Mouse (Mus musculus) kidney, embryonic 14.5 days (tissue): ENCODE measurements at regions not wholly inside any gene's neighbourhood (a gene's known extent, or its start where the extent isn't known, plus 50 kb on each side); places are given as distances from the start of the nearest gene placed in this dataset.

Experiments
- ATAC-seq: fragments of 200-750 bp; cut with Nextera tagmentation; 2 replicates; pipeline ENCODE4 v1.8.0; 2017; ENCODE audit warnings: moderate number of reproducible peaks, mild to moderate bottlenecking, moderate TSS enrichment, moderate library complexity; ENCODE audit not compliant: low FRiP score, low TSS enrichment
- H3K27ac ChIP-seq: fragments of 300-500 bp; sonication (generic); 2 replicates; pipeline ENCODE4 v1.5.1; 2014; ENCODE audit warnings: low read depth, mild to moderate bottlenecking, low read length, moderate library complexity, mixed read lengths
- H3K27me3 ChIP-seq: fragments of 300-500 bp; sonication (generic); 2 replicates; pipeline ENCODE4 v1.6.1; 2014; ENCODE audit warnings: mild to moderate bottlenecking, low read length; ENCODE audit not compliant: control insufficient read depth, insufficient read depth
- H3K36me3 ChIP-seq: fragments of 300-500 bp; sonication (generic); 2 replicates; pipeline ENCODE4 v1.6.1; 2014; ENCODE audit warnings: low read length, mixed read lengths; ENCODE audit not compliant: control insufficient read depth, insufficient read depth
- H3K4me1 ChIP-seq: fragments of 300-500 bp; sonication (generic); 2 replicates; pipeline ENCODE4 v1.6.1; 2014; ENCODE audit warnings: low read length, mixed read lengths; ENCODE audit not compliant: control insufficient read depth, insufficient read depth
- H3K4me2 ChIP-seq: fragments of 300-500 bp; sonication (generic); replicated peaks from 2 replicates; pipeline ENCODE4 v1.6.1; 2014; ENCODE audit warnings: low read depth, mild to moderate bottlenecking, low read length
- H3K4me3 ChIP-seq: fragments of 300-500 bp; sonication (generic); 2 replicates; pipeline ENCODE4 v1.5.1; 2014; ENCODE audit warnings: mild to moderate bottlenecking, low read length
- H3K9ac ChIP-seq: fragments of 300-500 bp; sonication (generic); 2 replicates; pipeline ENCODE4 v1.6.1; 2014; ENCODE audit warnings: low read depth, mild to moderate bottlenecking, low read length, moderate library complexity
- H3K9me3 ChIP-seq: fragments of 300-500 bp; sonication (generic); 2 replicates; pipeline ENCODE4 v1.6.1; 2016; ENCODE audit warnings: low read length; ENCODE audit not compliant: control insufficient read depth
- WGBS: fragments of 180-500 bp; shearing (Covaris S2); extraction: QIAGEN DNeasy Blood & Tissue Kit; methylation state at CpG from one replicate; pipeline ENCODE4 v1.1.7; 2014; 5-methylcytosine and 5-hydroxymethylcytosine counted together

DNA sequence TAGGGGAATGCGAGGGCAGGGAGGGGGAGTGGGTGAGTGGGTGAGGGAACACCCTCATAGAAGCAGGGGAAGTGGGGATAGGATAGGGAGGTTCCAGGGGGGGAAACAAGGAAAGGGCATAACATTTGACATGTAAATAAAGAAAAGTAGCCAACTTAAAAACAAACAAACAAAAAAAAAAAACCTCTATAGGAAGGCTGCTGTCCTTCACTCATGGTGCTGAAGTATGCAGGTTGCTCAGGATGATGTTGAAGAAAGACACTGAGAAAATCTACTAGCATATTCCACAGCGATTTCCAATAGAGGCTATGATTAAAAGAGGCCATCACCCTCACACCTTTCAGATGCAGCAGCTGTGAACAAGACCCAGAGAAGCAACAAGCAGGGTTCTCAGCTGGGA lies 298.7 kb downstream of the Rps29 start:
- no peak overlapping the region for H3K4me3 ChIP-seq
- H3K4me1 ChIP-seq, result no peaks in the 10 kb centered on the region
- no peaks in the 10 kb centered on the region for H3K27me3 ChIP-seq
- H3K9ac ChIP-seq, result no peak overlapping the region
- H3K36me3 ChIP-seq, result no peaks in the 10 kb centered on the region
- no peaks in the 10 kb centered on the region for H3K9me3 ChIP-seq
- no peak overlapping the region for H3K27ac ChIP-seq
- 68% methylated on average over 2 of the region's 2 CpGs for WGBS
- H3K4me2 ChIP-seq, result no peak overlapping the region
- no peak for ATAC-seq

- no peak for ATAC-seq
- Histone ChIP-seq H3K4me1 (no peaks in the 10 kb centered on the region), H3K4me2 (no peak overlapping the region), H3K9me3 (no peaks in the 10 kb centered on the region), H3K9ac (no peak overlapping the region), H3K36me3 (no peaks in the 10 kb centered on the region), H3K27ac (no peak overlapping the region), H3K27me3 (no peaks in the 10 kb centered on the region), H3K4me3 (no peak overlapping the region)
- WGBS, result 87% methylated on average over 9 of the region's 9 CpGs
Measured at GRCm38 (mm10) chr12:68849616-68850140, 309.3 kb downstream of the Rps29 start.

DNA sequence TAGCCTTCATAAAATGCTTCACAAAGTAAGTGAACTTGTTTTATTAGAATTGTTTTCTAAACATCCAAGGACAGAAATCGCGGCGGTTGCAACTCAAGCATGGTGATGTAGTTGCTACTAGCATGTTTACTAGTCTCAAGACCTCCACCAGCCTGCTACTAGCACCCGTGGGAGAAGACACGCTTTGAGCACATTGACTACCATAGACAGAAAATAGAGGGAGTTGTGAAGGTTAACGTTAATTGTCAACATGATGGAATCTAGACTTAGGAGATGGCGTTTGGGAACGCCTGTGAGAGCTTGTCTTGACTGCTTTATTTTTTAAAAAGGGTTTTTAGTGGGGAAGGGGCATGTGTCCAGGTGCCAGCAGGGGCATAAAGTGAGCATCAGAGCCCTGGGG lies 318.2 kb downstream of the Rps29 start:
- no peaks in the 10 kb centered on the region for H3K27me3 ChIP-seq
- no peaks in the 10 kb centered on the region for H3K9me3 ChIP-seq
- H3K4me2 ChIP-seq, result no peak overlapping the region
- no peaks in the 10 kb centered on the region for H3K4me1 ChIP-seq
- H3K4me3 ChIP-seq, result no peak overlapping the region
- H3K36me3 ChIP-seq, result no peaks in the 10 kb centered on the region
- WGBS, result 88% methylated on average over 8 of the region's 8 CpGs
- no peak for ATAC-seq
- H3K27ac ChIP-seq, result no peak overlapping the region
- no peak overlapping the region for H3K9ac ChIP-seq

DNA sequence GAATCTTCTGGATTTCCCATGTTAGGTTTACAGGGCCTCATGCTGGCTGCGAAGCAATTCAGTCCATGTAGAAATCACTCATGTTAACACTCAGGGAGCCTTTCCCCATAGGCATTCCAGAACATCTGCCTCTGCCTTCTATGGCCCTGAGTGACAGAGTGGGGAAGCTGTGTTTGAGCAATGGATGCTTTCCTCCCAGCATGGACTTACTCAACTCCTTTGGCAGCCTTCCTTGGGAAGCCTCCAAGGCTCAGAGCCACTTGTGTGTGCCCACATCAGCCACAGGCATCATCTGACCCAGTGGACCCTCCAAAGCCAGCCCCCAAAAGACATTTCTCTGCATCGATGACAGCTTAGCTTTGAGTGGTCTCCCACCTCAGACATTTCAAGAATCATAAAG lies 318.8 kb downstream of the Rps29 start:
- H3K4me3 ChIP-seq, result no peak overlapping the region
- no peaks in the 10 kb centered on the region for H3K36me3 ChIP-seq
- H3K9me3 ChIP-seq, result no peaks in the 10 kb centered on the region
- H3K27me3 ChIP-seq, result no peaks in the 10 kb centered on the region
- no peaks in the 10 kb centered on the region for H3K4me1 ChIP-seq
- no peak for ATAC-seq
- 92% methylated on average over 2 of the region's 2 CpGs for WGBS
- H3K27ac ChIP-seq, result no peak overlapping the region
- H3K4me2 ChIP-seq, result no peak overlapping the region
- no peak overlapping the region for H3K9ac ChIP-seq

GRCm38 (mm10) chr12:68836023-68836422 lies 323.0 kb downstream of the Rps29 start:
- H3K9me3 ChIP-seq, result no peaks in the 10 kb centered on the region
- no peak overlapping the region for H3K9ac ChIP-seq
- H3K4me1 ChIP-seq, result no peaks in the 10 kb centered on the region
- H3K27me3 ChIP-seq, result no peaks in the 10 kb centered on the region
- no peaks in the 10 kb centered on the region for H3K36me3 ChIP-seq
- no peak overlapping the region for H3K27ac ChIP-seq
- no peak for ATAC-seq
- no peak overlapping the region for H3K4me3 ChIP-seq
- 83% methylated on average over 3 of the region's 3 CpGs for WGBS
- H3K4me2 ChIP-seq, result no peak overlapping the region

- 70% methylated on average over 4 of the region's 4 CpGs for WGBS
- Histone ChIP-seq H3K9ac (no peak overlapping the region), H3K27ac (no peak overlapping the region), H3K36me3 (no peaks in the 10 kb centered on the region), H3K4me1 (no peaks in the 10 kb centered on the region), H3K27me3 (no peaks in the 10 kb centered on the region), H3K4me2 (no peak overlapping the region), H3K4me3 (no peak overlapping the region), H3K9me3 (no peaks in the 10 kb centered on the region)
- ATAC-seq, result no peak
Measured at GRCm38 (mm10) chr12:68833914-68834313, 325.1 kb downstream of the Rps29 start.

- no peaks in the 10 kb centered on the region for H3K9me3 ChIP-seq
- no peak overlapping the region for H3K4me2 ChIP-seq
- no peaks in the 10 kb centered on the region for H3K36me3 ChIP-seq
- no peaks in the 10 kb centered on the region for H3K27me3 ChIP-seq
- H3K9ac ChIP-seq, result no peak overlapping the region
- no peak for ATAC-seq
- no peak overlapping the region for H3K4me3 ChIP-seq
- H3K4me1 ChIP-seq, result no peaks in the 10 kb centered on the region
- 58% methylated on average over 3 of the region's 3 CpGs for WGBS
- H3K27ac ChIP-seq, result no peak overlapping the region
Measured at GRCm38 (mm10) chr12:68829404-68829803, 329.6 kb downstream of the Rps29 start.

- no peak overlapping the region for H3K4me3 ChIP-seq
- no peaks in the 10 kb centered on the region for H3K27me3 ChIP-seq
- 83% methylated on average over 9 of the region's 9 CpGs for WGBS
- no peak overlapping the region for H3K27ac ChIP-seq
- H3K9me3 ChIP-seq, result no peaks in the 10 kb centered on the region
- ATAC-seq, result no peak
- H3K4me2 ChIP-seq, result no peak overlapping the region
- H3K4me1 ChIP-seq, result no peaks in the 10 kb centered on the region
- H3K36me3 ChIP-seq, result no peaks in the 10 kb centered on the region
- no peak overlapping the region for H3K9ac ChIP-seq
Measured at GRCm38 (mm10) chr12:68827549-68828249, 331.3 kb downstream of the Rps29 start.

- Histone ChIP-seq H3K9ac (no peak overlapping the region), H3K36me3 (no peaks in the 10 kb centered on the region), H3K4me2 (no peak overlapping the region), H3K4me1 (no peaks in the 10 kb centered on the region), H3K27me3 (no peaks in the 10 kb centered on the region), H3K4me3 (no peak overlapping the region), H3K27ac (no peak overlapping the region), H3K9me3 (no peaks in the 10 kb centered on the region)
- ATAC-seq, result no peak
- WGBS, result 80% methylated on average over 5 of the region's 5 CpGs
Measured at GRCm38 (mm10) chr12:68794396-68794795, 364.6 kb downstream of the Rps29 start.
